Mouse (Mus musculus) kidney, adult 2 months (tissue): ENCODE results near the gene Tmem104.

ENCODE experiments used
- CTCF ChIP-seq: fragments of 200-500 bp; conservative IDR thresholded peaks from 2 replicates; pipeline ENCODE4 v1.5.1; 2011; ENCODE audit warnings: low read depth, mild to moderate bottlenecking, control low read depth, low read length, moderate library complexity, mixed read lengths; ENCODE audit not compliant: insufficient read depth, insufficient read length
- POLR2A ChIP-seq: fragments of 200-500 bp; IDR thresholded peaks from one replicate; pipeline ENCODE4 v1.6.1; 2011; ENCODE audit warnings: low read depth, low read length, control low read depth

- no peak for TF ChIP-seq POLR2A
- no peak for TF ChIP-seq CTCF
These were observed 40.4 kb downstream of the Tmem104 start for GRCm38 (mm10) chr11:115227640-115228039.
